Mouse (Mus musculus) erythroblast, adult 5-6 weeks (primary cell): ENCODE data around the gene Afg1l. TPM values are rescaled to one million over a fixed set of nuclear protein-coding genes. Genes with fewer than 3 reads are reported as not detected.

ENCODE experiments used
- ATAC-seq: replicated peaks from 2 replicates; pipeline ENCODE4 v1.8.0; 2016; ENCODE audit warnings: moderate number of reproducible peaks, mild to moderate bottlenecking, moderate TSS enrichment, inconsistent platforms; ENCODE audit not compliant: poor library complexity, low FRiP score, severe bottlenecking
- total RNA-seq, 2 experiments: library from RNA; stranded (forward) in 1 of 2; stranded (reverse) in 1 of 2; fragments of 150-400 nt in 1 of 2; fragments of 200-764, 138-1000 nt in 1 of 2; gene quantifications; 2 replicates each; pipeline versions ENCODE4 v1.2.3 to v1.2.4; 2015 to 2017; ENCODE audit warnings: low replicate concordance in 2 of 2

The Afg1l gene
- total RNA-seq, 2 experiments from 2014 or later = 1.8 TPM; not detected in 1

- ATAC-seq = no peak
These were observed 2.4 kb upstream of the Afg1l start for GRCm38 (mm10) chr10:42480719-42481118.

GRCm38 (mm10) chr10:42477550-42478340 lies 620 bp downstream of the Afg1l start:
- ATAC-seq = no peak; the same call in 1 of the 2 replicates

GRCm38 (mm10) chr10:42476774-42477475 lies 1.4 kb downstream of the Afg1l start:
- ATAC-seq = no peak

GRCm38 (mm10) chr10:42474946-42475514 lies 3.3 kb downstream of the Afg1l start:
- no peak for ATAC-seq

GRCm38 (mm10) chr10:42464805-42465204 lies 13.6 kb downstream of the Afg1l start:
- no peak for ATAC-seq

GRCm38 (mm10) chr10:42464224-42464623 lies 14.1 kb downstream of the Afg1l start:
- ATAC-seq = no peak

- ATAC-seq = no peak
These were observed 20.7 kb downstream of the Afg1l start for GRCm38 (mm10) chr10:42457557-42458191.

GRCm38 (mm10) chr10:42455981-42456380 lies 22.4 kb downstream of the Afg1l start:
- ATAC-seq = no peak

GRCm38 (mm10) chr10:42454690-42455089 lies 23.7 kb downstream of the Afg1l start:
- ATAC-seq = no peak

GRCm38 (mm10) chr10:42454266-42454665 lies 24.1 kb downstream of the Afg1l start:
- ATAC-seq = no peak

- no peak for ATAC-seq
These were observed 28.7 kb downstream of the Afg1l start for GRCm38 (mm10) chr10:42449672-42450071.

- ATAC-seq = no peak
These were observed 30.0 kb downstream of the Afg1l start for GRCm38 (mm10) chr10:42448371-42448770.

GRCm38 (mm10) chr10:42446145-42446544 lies 32.2 kb downstream of the Afg1l start:
- no peak for ATAC-seq

GRCm38 (mm10) chr10:42436842-42437805 lies 41.2 kb downstream of the Afg1l start:
- ATAC-seq = no peak

- no peak for ATAC-seq
These were observed 60.7 kb downstream of the Afg1l start for GRCm38 (mm10) chr10:42417530-42418174.

- ATAC-seq = no peak
These were observed 62.4 kb downstream of the Afg1l start for GRCm38 (mm10) chr10:42415821-42416470.

GRCm38 (mm10) chr10:42410748-42411537 lies 67.4 kb downstream of the Afg1l start:
- no peak for ATAC-seq
